Mouse (Mus musculus) heart, postnatal 36 days (tissue): ENCODE results near the gene Rgs3. TPM values are rescaled to one million over a fixed set of nuclear protein-coding genes. Genes with fewer than 3 reads are reported as not detected.

ENCODE experiments used
- DNase-seq, 2 experiments: peaks; one replicate each; pipeline ENCODE4 v3.0.0; 2021 to 2022
- intact Hi-C: fragments of 180-260 bp; cut with DNase I; formaldehyde crosslinking; loops from one replicate; pipeline ENCODE4 v1.15.1; 2025
- total RNA-seq, 2 experiments: library from RNA; stranded (reverse); gene quantifications; 2 replicates each; pipeline ENCODE4 v1.2.3; 2021

Rgs3 gene
- total RNA-seq, 2 experiments from 2014 or later, result 26.8 to 37.1 TPM

DNA sequence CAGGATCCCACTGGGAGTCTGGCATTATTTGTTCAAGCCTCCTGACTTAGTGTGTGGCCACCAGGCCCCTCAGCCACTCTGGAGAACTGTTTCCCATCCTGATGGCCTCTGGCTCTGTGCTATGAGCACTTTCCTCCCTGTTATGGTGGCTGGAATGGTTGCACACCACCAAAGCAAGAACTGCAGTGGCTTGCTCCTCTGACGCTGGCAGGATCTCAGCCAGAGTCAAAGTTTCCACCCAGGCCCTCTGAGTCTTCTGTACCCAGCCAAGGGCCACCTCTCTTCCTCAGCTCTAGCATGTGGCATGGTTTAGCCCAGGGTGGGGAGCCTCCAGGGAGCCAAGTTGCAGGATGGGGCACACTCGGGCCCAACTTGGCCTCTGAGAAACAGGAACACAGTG lies 115.7 kb downstream of the Rgs3 start:
- intact Hi-C loops, result no loop called here

DNA sequence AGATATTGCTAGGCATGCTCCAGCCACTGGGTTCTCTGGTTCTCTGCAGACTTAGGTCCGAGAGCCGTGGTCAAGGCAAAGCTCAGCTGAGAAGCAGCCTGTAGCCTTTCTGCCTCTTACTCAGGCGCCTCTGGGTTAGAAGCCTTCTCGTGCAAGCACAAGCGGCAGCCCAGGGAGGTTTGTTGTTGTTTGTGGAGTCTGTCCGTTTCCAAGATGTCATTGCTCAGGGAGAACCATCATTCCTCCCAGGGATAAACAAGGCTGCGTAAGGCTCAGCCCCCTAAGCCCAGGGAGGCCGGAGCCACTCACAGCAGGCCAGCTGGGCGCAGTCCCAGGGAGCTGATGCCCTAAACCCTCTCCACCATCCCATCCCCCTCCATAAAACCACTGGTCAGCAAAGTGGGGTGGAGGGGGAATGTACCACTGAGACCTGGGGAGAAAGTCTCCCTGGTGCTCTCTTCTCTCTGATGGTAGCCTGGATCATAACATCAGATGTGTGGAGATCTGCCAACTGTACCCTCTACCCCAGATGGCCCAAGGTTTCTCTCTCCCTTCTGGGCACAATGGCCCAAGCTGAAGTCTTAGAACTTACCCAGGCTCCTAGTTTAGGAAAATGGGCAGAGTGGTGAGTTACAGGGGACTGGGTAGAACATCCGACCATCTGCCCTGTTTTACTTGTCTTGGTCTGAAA lies 117.5 kb downstream of the Rgs3 start:
- intact Hi-C loops, result no loop called here
- DNase-seq, result no peak

More for the DNA sequence above, 115.7 kb downstream of the Rgs3 start:
- DNase-seq, result no peak

DNA sequence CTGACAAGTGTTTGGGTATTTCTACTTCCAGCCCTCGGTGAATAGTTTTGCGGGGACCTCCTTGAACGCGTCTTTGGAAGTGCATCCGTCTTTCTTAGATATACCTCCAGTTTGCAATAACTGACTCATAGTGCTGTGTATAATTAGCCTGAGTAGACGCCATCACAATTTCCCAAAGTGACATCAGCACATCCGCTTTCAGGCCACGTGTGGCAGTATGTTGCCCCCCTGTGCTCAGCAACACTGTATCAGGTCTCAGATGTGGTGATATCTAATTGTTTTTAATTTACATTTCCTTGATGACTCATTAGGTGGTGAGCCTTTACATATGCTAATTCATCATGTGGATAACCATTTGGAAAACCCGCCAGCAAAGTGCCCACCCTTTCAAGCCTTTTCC lies 119.5 kb downstream of the Rgs3 start:
- no peak for DNase-seq
- intact Hi-C loops, result no loop called here

DNA sequence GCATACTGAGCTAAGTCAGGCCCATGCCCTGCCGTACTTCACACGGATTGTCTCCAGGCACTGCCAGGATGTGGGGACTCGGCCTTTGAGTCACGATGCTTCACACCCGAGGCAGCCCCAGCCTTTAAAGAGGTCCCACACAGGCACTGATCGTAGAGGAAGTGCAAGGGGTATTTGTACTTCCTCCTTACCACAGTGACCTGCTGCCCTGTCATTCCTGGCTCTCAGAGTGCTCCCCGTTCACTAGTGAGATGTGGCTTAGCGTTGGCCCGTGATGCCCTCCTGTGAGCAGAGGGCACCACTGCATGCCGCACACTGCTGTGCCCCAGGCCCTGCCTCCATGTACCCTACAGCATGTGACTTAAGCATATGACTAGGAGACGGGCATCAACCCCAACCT lies 121.8 kb downstream of the Rgs3 start:
- intact Hi-C loops, result no loop called here

DNA sequence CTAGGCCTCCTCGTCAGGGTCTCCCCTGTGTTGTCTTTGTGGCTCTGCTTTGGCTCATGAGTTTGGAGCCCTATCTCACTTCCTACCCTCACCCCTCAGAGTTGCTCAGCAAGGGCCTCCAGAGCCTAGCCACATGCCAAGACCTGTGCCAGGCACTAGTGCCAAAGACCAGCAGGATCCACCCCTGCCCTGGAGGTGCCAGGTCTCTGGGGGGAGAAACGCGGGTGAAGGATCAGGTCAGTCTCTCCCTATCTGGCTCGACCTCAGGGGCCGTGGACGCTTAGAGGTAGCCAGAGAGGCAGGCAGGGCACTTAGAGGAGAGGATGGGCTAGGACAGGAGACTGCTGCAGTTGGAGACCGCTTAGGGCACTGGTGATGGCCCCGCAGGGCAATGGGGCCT lies 122.7 kb downstream of the Rgs3 start:
- intact Hi-C loops, result no loop called here
- DNase-seq, result no peak

More for the DNA sequence above, 121.8 kb downstream of the Rgs3 start:
- no peak for DNase-seq

DNA sequence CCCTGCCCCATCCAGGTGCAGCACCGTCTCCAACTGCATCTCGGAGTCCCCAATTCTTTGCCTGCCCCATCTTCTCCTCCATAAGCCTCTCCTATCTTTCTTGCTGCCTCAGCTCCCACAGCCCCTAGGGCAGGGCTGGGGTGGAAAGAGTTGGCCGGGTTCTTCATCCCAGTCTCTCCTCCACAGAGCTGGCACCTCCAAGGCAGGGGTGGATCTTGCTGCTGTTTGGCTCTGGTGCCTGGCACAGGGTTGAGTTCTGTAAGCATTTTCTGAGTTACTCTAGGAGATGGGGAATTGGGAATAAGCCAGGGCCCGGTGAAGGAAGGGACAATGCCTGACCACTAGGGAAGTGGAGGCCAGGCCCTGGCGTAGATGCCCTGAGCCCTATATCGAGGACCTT lies 123.5 kb downstream of the Rgs3 start:
- intact Hi-C loops, result no loop called here
- DNase-seq, result no peak

DNA sequence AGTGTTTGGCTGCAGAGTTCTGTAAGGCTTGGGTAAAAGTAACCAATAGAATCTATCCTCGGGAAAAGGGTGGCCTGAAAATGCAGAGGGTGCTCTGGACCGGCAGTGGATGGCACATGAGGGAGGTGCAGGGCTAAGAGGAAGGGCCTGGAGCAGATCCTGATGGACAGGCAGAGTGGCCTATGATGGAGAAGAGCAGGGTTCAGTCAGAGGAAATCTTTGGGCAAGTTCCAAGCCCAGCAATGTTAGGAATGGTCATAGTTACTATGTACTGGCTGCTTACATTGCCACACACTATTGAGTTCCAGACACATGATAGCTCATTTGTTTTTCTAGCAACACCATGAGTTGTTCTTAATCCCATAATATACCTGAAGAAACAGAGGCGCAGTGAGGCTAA lies 124.7 kb downstream of the Rgs3 start:
- peak in 1 of 2 experiments; percentile 42 for DNase-seq

DNA sequence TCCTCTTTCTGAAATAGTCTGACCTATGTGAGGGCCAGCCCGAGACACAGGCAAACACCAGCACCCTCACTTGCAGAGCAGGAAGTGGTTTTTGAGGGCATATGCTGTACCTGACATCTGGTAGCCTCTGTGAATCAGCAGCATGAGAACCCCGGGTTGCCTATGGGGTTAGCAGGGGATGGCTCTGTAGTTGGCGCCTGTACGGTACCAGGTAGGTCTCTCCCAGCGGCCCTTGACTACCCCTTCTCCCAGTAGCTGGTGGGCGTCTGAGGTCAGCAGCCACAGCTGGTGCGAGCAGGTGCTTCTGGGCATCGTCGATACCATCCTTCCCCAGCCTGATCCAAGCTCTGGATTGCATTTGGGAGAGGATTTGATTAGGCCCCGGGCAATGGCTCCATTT lies 125.6 kb downstream of the Rgs3 start:
- DNase-seq, result no peak
- intact Hi-C loops, result no loop called here

More for the DNA sequence above, 124.7 kb downstream of the Rgs3 start:
- intact Hi-C loops, result no loop called here

DNA sequence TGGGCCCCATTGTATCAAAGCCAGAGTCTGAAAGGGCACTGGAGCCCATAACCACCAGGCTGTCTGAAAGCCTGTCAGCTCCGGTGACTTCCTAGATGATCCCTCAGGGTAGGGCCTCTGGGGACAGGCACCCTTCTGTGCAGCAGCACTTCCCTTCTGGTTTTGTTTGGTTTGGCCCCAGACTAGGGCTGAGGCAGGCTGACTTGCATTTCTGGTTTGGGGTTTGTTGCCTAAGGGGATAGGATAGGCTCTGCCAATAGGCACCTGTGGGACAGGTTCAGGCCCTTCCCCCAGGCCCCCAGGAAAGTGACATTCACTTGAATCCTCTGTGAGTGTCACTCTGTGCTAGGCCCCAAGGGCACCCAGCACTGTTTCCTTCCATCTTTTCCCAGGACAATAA lies 127.1 kb downstream of the Rgs3 start:
- intact Hi-C loops, result loop anchor here (2.0 kb wide), 1 partner anchor 20 kb away; no protein-coding TSS in a partner anchor
- no peak for DNase-seq

DNA sequence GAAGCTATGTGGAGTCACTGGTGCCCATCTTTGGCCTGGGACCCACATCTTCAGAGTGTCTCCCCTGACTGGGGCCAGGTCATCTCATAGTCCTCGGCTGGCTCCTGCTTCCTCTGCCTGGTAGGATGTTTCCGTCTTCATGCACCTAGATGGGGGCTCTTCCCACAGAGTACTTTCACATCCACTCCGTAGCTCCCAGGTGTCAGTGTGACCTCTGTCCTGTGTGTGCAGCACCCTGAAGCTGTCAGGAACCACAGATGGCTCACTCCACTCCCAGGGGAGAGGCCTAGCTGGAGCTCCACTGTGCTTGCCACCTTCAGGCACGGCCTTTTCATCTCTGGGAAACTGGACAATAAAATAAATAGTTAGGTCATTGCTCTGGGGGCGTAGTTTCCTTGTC lies 128.5 kb downstream of the Rgs3 start:
- intact Hi-C loops, result no loop called here
- DNase-seq, result no peak

DNA sequence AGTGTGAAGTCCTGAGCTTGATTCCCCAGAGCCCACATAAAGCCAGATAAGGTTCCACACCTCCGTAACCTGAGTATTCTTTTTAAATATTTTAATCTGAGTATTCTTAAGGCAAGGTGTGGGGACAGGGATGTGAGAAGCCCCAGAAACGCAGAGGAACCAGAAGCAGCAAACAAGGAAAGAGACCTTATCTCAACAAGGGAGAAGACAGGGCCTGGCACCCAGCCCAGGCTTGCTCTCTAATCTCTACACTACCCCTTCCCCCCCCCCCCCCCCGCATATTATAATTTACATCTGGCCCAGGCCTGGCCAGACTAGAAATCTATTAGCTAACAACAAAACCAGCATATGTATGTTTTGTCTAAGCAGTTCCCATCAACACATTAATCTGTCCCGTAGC lies 131.3 kb downstream of the Rgs3 start:
- intact Hi-C loops, result loop anchor here (5.0 kb wide), 1 partner anchor 84 kb away; no protein-coding TSS in a partner anchor
- DNase-seq, result no peak

DNA sequence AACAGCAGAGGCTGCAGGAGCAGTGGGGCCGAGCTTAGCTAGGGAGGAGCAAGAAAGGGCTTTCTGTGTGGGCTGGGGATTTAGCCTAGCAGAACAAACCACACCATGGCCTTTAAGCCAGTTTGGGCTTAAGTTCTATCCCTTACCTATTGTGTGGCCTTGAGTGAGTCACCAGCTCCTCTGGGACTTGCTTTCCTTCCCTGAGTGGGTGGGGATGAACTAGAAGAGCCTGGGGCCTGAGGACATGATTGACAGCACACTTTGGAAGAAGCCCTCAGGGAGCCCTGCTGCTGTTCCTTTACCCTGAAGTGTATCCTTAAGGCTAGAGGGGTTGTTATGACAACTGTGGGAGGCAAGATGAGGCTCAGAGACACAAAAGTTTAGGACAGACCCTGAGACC lies 132.0 kb downstream of the Rgs3 start:
- intact Hi-C loops, result loop anchor here (5.0 kb wide), 1 partner anchor 84 kb away; no protein-coding TSS in a partner anchor
- no peak for DNase-seq

DNA sequence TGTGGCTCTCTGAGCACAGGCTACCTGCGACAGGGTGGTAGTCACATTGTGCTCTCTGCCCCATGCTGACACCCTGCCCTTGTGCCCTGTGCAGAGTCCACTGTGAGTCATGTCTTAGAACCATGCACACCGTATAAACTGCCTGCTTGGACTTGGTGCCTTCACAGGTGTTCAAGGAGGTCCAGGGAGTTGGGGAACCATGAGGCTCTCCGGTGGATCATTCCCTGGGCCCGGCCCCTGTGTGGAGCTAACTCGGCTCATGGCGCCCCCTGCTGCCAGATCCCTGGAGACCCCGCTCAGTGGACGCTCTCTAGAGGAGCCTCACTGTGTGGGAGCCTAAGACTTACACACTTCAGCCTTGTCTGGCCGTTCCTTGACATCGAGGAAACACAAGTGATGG lies 134.2 kb downstream of the Rgs3 start:
- peak; percentile 67 to 75 for DNase-seq
- intact Hi-C loops, result loop anchor here (2.0 to 5.0 kb wide), 3 partner anchors 53 to 87 kb away; no protein-coding TSS in a partner anchor

DNA sequence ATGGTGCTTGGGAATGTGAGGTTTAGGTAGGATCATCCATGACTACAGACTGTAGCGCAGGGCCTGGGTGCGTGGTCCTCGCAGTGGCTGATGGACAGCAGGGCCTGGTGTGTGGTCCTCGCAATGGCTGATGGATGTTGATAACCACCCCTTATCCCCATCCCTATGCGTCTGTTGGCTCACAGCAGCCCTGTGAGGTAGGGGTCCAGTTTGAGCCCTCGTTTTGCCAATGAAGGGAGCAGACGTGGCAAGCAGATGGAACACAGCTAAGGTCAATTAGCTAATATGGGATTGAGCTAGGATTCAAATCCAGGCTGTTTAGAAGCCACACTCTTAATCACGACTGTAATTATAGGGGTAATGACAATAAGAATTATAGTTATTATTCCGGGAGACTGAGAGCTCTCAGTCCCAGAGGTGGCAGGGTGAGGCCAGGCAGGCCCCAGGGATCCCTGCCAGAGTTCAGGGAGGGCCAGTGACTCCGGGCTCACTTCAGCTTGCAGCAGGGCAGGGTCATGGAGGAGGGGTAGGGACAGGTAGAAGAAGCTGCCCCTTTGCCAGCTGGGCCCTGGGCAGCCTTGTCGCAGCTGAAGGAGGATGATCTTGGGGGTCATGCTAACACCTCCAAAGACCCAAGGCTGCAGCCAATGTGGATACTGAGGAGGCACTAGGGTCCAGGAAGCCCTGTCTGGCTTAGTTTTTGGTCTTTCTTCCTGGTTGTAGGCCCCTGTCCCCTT lies 135.2 kb downstream of the Rgs3 start:
- intact Hi-C loops, result loop anchor here (2.0 to 5.0 kb wide), 4 partner anchors 33 to 88 kb away; no protein-coding TSS in a partner anchor
- DNase-seq, result no peak

DNA sequence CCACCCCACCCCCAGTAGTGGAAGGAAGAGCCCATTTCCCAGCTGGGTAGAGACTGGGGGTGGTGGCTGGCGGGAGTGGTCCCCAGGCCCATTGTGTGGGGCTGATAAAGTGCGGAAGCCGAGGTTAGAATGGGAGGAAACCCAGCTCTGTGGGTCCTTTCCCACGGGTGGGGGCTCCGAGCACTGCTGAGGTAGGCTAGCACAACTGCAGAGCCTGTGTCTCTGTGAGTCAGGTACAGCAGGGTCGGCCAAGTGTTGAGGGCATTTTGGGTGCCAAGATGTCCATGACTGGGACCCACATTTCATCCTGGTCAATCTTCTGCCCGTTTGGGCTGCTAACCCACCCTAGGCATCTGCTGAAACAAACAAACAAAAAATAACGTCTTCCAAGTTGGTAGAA lies 135.9 kb downstream of the Rgs3 start:
- intact Hi-C loops, result loop anchor here (2.0 to 5.0 kb wide), 3 partner anchors 33 to 77 kb away; no protein-coding TSS in a partner anchor
- peak in 1 of 2 experiments; percentile 53 for DNase-seq

DNA sequence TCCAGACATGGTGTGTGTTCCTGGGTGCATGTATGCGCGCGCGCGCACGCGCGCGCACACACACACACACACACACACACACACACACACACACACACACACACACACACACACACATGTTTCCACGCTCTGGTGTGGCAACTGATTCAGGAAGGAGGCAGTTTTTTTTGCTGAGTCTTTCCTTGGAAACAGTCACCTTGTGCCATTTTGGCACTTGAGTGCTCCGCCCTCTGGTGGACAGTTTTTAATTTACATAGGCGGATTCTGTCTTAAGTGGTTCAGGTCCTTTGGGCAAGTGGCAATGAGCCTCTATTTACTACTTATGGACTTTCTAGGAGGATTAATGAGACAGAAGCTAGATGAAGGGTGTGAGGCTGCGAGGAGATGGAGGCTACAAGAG lies 136.3 kb downstream of the Rgs3 start:
- intact Hi-C loops, result loop anchor here (1.0 to 5.0 kb wide), 4 partner anchors 34 to 135 kb away; no protein-coding TSS in a partner anchor
- peak; percentile 64 to 69 for DNase-seq

DNA sequence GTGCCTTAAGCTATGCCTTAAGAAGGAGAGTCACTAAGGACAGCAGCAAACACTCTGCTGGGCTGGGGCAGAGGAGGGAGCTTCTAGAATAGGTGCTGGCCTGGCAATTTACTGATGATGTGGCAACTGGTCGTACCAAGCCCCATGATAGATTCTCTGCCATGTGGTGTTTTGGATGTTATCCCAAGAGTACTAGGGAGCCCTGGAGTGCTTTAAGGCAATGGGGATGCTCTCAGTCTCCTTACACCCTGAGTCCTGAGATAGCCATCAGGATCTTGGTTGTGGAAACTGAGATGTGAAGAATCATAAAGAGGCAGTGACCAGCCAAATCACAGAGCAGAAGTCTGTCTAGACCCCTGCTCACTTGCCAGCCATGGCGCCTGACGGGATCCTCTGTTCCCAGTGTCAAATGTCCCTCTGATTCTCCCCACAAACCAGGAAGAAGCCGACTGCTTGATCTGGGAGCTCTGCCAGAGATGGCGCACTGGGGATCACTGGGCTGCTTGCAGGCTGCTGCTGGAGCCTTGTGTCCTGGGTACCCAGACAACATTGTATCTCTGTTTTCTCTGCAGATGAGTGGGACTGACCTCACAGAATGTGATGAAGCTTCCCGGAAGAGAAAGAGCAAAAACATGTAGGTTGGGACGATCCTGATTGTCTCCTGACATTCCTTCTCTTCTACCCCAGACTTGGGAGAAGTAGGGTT lies 137.2 kb downstream of the Rgs3 start:
- intact Hi-C loops, result loop anchor here (1.0 to 5.0 kb wide), 3 partner anchors 35 to 136 kb away; no protein-coding TSS in a partner anchor
- peak; percentile 65 to 70 for DNase-seq

DNA sequence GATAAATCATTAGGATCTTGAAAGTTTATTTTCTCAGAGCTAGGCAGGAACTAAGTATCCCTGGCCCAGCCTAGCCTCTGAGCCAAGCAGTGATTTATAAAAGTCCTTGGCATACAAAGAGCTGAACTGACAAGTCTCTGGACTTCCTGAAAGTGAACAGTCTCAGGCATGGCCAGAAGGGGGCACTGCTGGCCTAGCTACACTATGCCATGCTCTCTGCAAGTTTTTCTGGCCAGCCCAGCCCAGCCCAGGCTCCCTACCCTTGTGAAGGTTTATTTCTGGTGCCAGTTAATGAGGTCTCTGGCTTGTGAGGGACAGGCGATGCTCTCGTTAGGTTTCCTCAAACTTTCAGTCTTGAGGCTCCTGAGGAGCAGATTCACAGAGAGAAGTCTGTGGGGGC lies 137.8 kb downstream of the Rgs3 start:
- DNase-seq, result peak; percentile 90 to 93
- intact Hi-C loops, result loop anchor here (1.0 to 5.0 kb wide), 2 partner anchors 35 to 64 kb away; no protein-coding TSS in a partner anchor

DNA sequence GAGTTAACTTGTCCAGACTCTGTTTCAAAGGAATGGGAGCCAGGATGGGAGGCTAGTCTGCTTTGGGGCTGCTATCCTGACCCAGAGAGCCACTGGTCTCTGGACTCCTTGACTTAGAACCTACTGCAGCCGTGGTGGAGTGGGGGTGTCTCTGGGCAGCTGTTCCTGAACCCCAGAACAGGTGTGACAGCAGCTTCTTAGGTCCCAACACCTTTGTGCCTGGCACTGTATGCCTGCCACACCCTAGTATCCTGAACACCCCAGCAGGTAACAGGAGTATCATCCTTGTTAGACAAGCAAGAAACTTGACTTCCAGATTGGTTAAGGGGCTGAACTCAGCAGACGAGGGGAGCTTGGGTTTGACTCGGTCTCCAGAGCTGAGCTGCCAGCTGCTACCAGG lies 138.9 kb downstream of the Rgs3 start:
- intact Hi-C loops, result loop anchor here (2.0 to 5.0 kb wide), 2 partner anchors 34 to 36 kb away; no protein-coding TSS in a partner anchor
- no peak for DNase-seq

DNA sequence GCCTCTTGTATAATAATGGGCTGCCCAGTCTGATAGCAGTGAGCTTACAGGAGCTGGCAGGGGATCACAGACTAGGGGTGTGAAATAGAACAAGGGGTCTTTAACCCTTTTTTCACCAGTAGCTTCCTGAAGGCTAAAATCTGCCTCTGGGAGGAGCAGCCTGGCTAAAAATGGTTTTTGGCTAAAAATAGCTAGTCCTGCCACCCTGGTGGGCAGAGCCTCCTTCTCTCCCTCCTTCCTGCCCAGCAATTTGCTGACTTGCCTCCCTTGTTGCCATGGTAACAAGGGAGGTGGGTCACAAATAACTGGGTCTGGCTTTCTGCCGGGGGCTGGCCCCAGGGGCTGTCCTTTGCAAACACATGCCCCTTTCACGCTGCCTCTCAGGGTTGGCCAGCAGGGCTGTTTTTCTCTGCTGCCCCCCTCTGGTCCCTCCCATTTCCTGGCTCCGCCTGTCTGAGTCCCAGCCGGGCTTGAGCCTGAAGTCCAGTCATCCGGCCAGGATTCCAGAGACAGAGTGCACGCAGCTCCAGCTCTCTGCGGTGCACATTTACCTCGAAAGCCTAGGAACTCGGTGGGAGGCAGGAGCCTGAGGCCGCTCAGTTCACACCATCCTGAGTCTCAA lies 139.7 kb downstream of the Rgs3 start:
- intact Hi-C loops, result loop anchor here (2.0 to 5.0 kb wide), 2 partner anchors 33 to 37 kb away; no protein-coding TSS in a partner anchor
- peak; percentile 92 to 94 for DNase-seq
